Mouse (Mus musculus) T-helper 2 cell (primary cell): ENCODE measurements at regions not wholly inside any gene's neighbourhood (a gene's known extent, or its start where the extent isn't known, plus 50 kb on each side); places are given as distances from the start of the nearest gene placed in this dataset.

Experiments
- in situ Hi-C: fragments of 300-600 bp; cut with MboI, MseI; formaldehyde crosslinking; loops from one replicate; pipeline ENCODE4 v1.15.1; 2025; ENCODE audit warnings: high pct_unique_total_duplicates

DNA sequence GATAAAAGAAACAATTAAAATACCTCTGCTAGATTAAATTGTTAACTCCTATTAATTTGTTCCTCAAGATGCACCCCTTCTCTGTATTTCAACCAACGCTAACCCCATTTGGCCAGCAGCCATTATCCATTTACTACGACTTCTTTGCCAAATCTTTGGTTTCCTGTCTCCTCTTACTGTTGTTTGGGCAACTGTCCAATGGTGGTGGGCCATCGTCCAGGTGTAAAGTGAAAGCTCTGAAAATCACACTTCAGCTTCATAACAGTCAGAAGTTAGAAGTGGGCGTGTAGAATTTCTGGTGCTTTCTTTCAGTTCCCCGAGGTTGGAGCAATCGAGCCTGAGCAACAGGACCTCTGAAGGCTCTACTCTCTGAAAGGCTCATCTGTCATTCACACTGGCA is 66.8 kb upstream of the Zbtb20 start:
- in situ Hi-C loops, result no loop called here

- in situ Hi-C loops, result no loop called here
These were observed 68.1 kb upstream of the Zbtb20 start for GRCm38 (mm10) chr16:42807536-42807935.

DNA sequence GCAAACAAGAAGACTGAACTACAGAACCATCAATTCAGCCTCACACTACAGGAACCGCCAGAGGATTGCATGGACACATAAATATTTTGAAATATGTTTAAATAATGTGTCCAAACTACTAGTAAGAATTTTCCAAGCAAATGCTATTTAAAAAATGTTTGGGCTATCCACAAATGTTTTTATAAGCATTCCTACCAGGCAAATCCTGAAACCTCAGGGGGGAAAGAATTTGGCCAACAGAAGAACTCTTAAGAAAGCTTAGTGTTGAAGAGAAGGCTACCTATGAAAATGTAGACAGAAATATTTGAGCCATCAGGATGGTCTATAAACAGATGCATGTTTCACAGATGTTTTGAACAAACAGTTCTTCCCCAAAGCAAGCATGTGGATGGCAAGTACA is 72.1 kb upstream of the Zbtb20 start:
- in situ Hi-C loops, result no loop called here

- in situ Hi-C loops, result no loop called here
These were observed 83.1 kb upstream of the Zbtb20 start for GRCm38 (mm10) chr16:42792571-42792970.

GRCm38 (mm10) chr16:42784712-42785111 is 91.0 kb upstream of the Zbtb20 start:
- in situ Hi-C loops, result no loop called here

DNA sequence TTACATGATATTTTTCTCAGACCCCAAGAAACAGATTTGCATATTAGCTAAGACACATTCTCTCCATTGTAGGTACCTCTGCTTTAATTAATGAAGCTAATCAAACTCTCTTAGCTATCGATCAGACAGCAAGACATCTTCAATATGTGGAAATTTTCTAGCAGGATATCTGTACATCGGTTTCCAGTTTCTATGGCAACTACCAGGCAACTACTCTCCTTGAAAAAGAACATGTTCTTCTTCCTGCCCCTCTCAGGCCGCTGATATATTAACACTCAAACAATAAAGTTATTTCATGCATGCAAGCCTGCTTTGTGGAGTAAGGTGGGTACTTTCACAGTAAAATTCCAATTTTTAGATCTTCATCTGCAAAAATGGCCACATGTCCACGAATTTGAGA is 91.7 kb upstream of the Zbtb20 start:
- in situ Hi-C loops, result no loop called here

GRCm38 (mm10) chr16:42782091-42782679 is 93.5 kb upstream of the Zbtb20 start:
- in situ Hi-C loops, result no loop called here

DNA sequence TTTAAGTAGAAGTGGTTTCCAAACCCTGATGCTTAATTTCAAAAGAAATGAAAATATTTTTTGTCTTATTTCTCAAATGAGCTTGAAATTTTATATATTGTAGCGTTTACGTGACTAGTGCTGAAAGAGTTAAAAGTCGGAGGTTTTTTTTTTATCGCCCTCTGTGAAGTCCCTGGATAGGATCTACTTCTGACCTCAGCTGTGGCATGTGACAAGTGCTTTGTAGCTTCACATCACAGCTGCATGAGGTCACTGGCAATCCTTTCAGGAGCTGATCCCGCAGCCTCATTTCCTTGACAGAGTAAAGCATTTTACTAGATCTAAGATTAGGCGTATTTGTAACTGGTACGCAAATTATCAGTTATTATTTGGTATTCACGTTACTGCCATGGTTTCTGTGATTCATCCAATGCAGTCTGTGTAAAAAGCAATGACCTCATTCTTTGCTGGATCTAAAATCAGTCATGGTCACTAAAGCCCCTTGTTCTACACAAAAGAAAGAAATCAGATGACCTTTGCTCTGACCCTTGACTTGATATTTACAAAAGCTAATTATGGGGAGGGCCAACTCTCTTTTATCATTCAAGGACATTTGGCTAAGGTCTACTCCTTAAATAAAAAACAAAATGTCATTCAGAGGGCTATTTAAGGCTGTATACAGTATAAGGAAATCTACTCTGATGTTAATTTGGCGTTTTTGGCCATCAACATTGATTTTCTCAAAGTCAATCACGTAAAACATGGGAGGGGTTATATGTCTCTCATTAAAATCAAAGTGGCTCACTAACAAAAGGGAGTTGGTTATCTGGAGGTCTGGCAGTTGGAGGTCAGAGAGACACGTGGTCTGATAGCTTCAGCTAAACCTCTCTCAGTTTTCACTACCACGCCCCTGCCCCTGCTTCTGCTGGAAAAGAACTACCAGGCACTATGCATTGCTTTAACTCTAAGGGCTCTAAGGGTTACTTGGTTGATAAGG is 94.3 kb upstream of the Zbtb20 start:
- in situ Hi-C loops, result no loop called here

DNA sequence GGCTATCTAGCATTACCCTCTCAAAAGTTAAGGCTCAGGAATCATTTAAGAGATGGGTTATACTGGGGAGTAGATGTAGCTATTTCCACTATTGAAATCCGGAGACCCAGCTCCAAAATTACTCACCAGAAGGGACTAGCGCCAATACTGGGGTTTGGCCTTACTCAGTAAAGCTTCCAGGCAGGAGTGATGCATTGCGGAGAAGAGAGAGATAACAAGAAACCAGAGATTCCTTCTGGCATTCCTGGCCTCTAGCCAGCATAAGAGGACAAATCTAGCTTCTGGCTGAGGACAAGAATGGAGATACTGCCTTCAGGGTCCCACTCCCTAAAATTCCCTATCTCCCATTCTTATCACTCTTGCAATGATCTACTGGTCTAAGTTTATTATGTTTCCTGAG is 95.7 kb upstream of the Zbtb20 start:
- in situ Hi-C loops, result no loop called here

- in situ Hi-C loops, result no loop called here
These were observed 103.0 kb upstream of the Zbtb20 start for GRCm38 (mm10) chr16:42772640-42773039.

DNA sequence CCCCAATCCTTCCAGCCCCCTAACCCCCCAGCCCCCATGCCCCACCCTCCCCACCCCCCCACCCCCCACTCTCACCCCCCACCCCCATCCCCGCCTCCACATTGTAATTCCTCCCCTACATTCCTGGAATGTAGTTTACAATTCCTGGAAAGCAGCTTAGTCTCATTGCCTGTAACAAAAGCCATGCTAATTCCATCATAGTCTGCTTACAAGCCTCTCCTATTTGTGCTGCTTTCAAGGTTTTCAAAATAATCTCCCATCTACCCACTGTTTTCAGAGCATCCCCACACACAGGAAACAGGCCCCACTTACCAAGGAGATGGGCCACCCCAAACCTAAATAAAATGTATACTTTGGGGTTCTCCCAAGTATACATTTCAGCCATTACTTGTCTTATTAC is 105.5 kb upstream of the Zbtb20 start:
- in situ Hi-C loops, result no loop called here

DNA sequence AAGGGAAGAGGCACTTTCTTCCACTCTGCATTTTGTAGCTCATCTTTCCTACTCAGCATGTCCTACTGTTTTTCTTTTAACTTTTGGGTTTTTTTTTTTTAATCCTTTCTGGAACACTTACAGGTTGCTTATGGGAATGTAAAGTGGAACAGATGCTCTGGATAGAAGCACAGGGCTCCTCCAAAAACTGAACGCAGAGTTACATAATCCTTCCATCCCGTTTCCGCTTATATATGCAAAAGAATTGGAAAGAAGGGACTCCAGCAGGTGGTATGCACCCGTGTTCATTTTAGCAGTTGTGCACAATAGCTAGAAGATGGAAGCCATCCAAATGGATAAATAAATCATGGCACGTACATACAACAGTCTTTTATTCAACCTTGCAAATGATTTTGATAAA is 127.0 kb upstream of the Zbtb20 start:
- in situ Hi-C loops, result no loop called here

DNA sequence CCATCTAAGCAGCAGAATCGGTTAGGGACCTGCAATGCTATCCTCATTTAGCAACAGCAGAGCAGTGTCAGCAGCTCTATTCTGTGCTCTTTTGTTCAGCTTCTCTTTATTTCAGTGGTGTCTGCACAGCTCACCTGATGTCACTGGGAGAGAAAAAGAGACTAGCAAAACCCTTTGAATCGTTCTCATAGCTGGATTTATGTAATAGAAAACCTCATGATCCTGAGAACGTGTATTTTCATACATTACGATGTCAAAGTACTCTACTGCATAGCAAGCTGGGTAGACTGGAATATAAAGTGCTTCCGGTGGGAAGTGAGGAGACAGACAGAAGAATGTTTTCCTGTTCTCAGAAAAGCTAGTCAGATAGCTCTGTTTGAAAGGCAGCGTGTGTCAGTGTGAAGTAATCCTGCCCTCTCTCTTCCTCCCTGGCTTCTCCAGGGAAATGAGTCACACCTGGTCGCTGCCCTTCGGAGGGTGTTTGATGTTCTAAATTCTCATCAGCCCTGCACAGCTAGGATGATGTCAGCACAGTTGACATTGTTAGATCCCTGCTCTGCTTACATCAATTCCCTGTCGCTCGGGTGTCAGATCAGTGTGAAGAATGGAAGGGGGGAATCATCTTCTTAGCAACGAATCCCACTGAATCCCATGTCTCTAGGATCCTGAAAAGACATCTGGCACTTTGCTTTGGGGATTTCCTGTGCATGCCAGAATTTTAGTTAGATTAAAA is 129.6 kb upstream of the Zbtb20 start:
- in situ Hi-C loops, result no loop called here

- in situ Hi-C loops, result no loop called here
These were observed 132.1 kb upstream of the Zbtb20 start for GRCm38 (mm10) chr16:42743538-42743937.

DNA sequence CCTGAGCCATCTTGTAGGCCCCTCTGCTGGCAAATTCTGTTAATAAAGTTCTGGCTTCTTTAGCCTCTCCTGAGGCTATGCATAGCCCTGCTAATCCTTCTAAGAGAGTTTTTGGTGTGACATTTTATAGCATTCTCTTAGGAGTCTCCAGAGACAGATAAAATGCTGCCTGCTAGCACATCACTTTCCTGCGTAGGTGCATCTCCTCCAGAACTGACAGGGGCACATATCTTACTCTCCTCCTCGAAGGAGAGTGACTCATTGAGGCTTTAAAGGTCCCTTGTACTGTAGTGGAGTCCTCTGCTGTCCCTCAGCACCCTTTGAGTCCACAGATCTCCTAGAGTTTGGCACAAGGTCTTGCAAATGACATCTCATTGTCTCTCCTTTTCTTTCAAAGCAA is 132.6 kb upstream of the Zbtb20 start:
- in situ Hi-C loops, result no loop called here

GRCm38 (mm10) chr16:42727826-42728225 is 147.9 kb upstream of the Zbtb20 start:
- in situ Hi-C loops, result no loop called here

DNA sequence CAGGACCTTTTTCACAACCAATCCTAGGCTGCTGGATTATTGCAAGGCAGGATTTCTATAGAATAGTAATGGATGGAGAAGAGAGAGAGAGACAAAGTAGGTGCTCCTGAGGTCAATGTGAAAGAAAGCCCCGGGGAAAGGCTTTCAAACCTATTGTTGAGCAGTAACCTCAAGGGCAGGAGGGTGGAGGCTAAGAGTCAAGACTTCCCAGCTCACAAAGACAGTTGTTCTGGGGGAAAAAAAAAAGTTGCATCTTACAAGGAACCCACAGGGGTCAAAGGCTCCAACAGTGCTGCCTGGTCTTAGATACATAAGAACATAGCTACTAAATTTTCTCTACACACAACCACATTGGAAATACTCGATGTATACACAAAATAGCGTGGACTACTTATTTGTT is 155.8 kb upstream of the Zbtb20 start:
- in situ Hi-C loops, result no loop called here

GRCm38 (mm10) chr16:42718452-42718851 is 157.2 kb upstream of the Zbtb20 start:
- in situ Hi-C loops, result no loop called here

DNA sequence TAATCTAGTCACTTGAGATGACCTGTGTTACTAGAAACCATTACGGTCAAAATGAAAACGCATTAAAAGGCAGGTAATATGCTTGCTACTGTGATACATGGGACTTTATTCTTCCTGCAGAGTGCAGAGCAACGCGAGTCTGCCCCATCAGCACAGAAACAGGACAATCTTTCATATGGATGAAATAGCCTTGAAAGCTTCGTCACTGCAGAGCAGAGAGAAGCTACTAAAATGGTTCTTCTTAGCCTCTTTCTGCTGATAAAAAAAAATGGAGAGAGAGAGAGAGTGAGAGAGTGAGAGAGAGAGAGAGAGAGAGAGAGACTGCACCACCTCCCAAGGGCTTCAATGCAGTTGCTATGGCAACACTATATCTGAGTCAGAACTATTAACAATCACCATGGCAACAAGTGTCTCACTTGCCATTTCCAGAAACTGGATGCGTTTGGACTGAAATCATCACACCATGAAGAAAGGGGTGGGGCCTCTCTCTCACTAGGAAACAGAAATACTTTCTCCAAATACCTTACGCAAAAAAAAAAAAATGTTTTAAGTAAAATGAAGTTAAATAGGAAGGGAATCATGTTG is 157.8 kb upstream of the Zbtb20 start:
- in situ Hi-C loops, result no loop called here

GRCm38 (mm10) chr16:42717075-42717827 is 158.4 kb upstream of the Zbtb20 start:
- in situ Hi-C loops, result no loop called here

- in situ Hi-C loops, result no loop called here
These were observed 173.0 kb upstream of the Zbtb20 start for GRCm38 (mm10) chr16:42702676-42703075.
